In genomic region chr5:24752175-24752498, GRCm38 (mm10) we compare ENCODE assay signal across 9 mouse cellular contexts. TPM values are rescaled to one million over a fixed set of nuclear protein-coding genes. Genes with fewer than 3 reads are reported as not detected.
DNase-seq lines count a peak whose midpoint lies in the region; ATAC-seq lines count a peak whose summit lies in the region.
"Had no signal": no experiment of that assay in that cellular context is flagged by ENCODE, and none has a peak within 500 bp of the region (broad histone marks: within the 10 kb centered on the region; RNA-seq: fewer than 3 reads in every experiment).

No protein-coding gene starts in this region.

- H3K4me2 ChIP-seq in forebrain, embryonic 15.5 days (replicated peaks) = peak overlapping the region; percentile 94
- H3K4me2 ChIP-seq in liver, embryonic 15.5 days = peak overlapping the region; percentile 88

- H3K4me3 ChIP-seq in forebrain, embryonic 15.5 days = no peak overlapping the region
- peak overlapping the region; percentile 60; the same call in 1 of the 2 replicates for H3K4me3 ChIP-seq in liver, embryonic 15.5 days (replicated peaks)

- no peak overlapping the region for H3K27ac ChIP-seq in forebrain, embryonic 15.5 days (replicated peaks)
- H3K27ac ChIP-seq in liver, embryonic 15.5 days (replicated peaks) = no peak overlapping the region

- H3K27me3 ChIP-seq in forebrain, embryonic 15.5 days = no peaks in the 10 kb centered on the region
- peaks cover 25% of the 10 kb centered on the region for H3K27me3 ChIP-seq in liver, embryonic 15.5 days

- H3K9me3 ChIP-seq in forebrain, embryonic 15.5 days = no peaks in the 10 kb centered on the region
- H3K9me3 ChIP-seq in liver, embryonic 15.5 days (replicated peaks) = no peaks in the 10 kb centered on the region

- H3K4me1 ChIP-seq in forebrain, embryonic 15.5 days = peaks cover 25% of the 10 kb centered on the region
- H3K4me1 ChIP-seq in liver, embryonic 15.5 days (replicated peaks) = peaks cover 20% of the 10 kb centered on the region

- ATAC-seq in forebrain, embryonic 15.5 days (replicated peaks) = no peak
- ATAC-seq in liver, embryonic 15.5 days (ENCODE audit: insufficient read depth) = no peak

- DNase-seq in embryo, embryonic 10.5 days (ENCODE audit: low spot score) = peak; percentile 72
- DNase-seq in embryo, embryonic 10 days (ENCODE audit: low spot score) = no peak
- peak; percentile 86 for DNase-seq in 416B (ENCODE audit: low read depth)
- DNase-seq in layer of hippocampus, adult 9-11 months = no peak
- DNase-seq in urinary bladder, postnatal 25 days (ENCODE audit: low spot score) = no peak
- DNase-seq in retina, postnatal 1 day = no peak

- no peak overlapping the region for H3K9ac ChIP-seq in forebrain, embryonic 15.5 days (replicated peaks)
- H3K9ac ChIP-seq in liver, embryonic 15.5 days = no peak overlapping the region

- no peaks in the 10 kb centered on the region for H3K36me3 ChIP-seq in forebrain, embryonic 15.5 days
- no peaks in the 10 kb centered on the region for H3K36me3 ChIP-seq in liver, embryonic 15.5 days (replicated peaks)

- WGBS in forebrain, embryonic 15.5 days = 15% methylated on average over 2 of the region's 2 CpGs
- 3% methylated on average over 2 of the region's 2 CpGs for WGBS in liver, embryonic 15.5 days (ENCODE audit: insufficient replicate concordance)

RNA-seq across cellular contexts. Expression of gene Crygn, which starts 5.7 kb away (rescaled TPM):
- 1.8 TPM in 2 replicates for polyA plus RNA-seq in forebrain, embryonic 15.5 days (2015; fragmentation: Nextera tagmentation; extraction: Ambion mirVana)
- polyA plus RNA-seq in liver, embryonic 15.5 days (2015; fragmentation: Nextera tagmentation; extraction: Ambion mirVana) = not detected in 2 replicates
- polyA plus RNA-seq: brain, embryonic 14.5 days had no signal

RNA-seq across cellular contexts. Expression of gene Wdr86, which starts 21.6 kb away (rescaled TPM):
- polyA plus RNA-seq in forebrain, embryonic 15.5 days (2015; fragmentation: Nextera tagmentation; extraction: Ambion mirVana) = 4.0 and 4.5 TPM in 2 replicates
- 1.1 and 1.5 TPM in 2 replicates for polyA plus RNA-seq in liver, embryonic 15.5 days (2015; fragmentation: Nextera tagmentation; extraction: Ambion mirVana)

Comparison
In these comparisons a context has a peak if more than half of its experiments do, and no peak if none do; other contexts are left out.
1. DNase-seq: peak in embryo, embryonic 10.5 days (single experiment) and 416B (single experiment); none in embryo, embryonic 10 days (single experiment), layer of hippocampus, adult 9-11 months (single experiment), urinary bladder, postnatal 25 days (single experiment) and retina, postnatal 1 day (single experiment).